Mouse (Mus musculus) testis, adult 2 months (tissue): ENCODE measurements around the gene Acsl1. TPM values are rescaled to one million over a fixed set of nuclear protein-coding genes. Genes with fewer than 3 reads are reported as not detected.

Source experiments
- H3K27ac ChIP-seq: fragments of 200-500 bp; 2 replicates; pipeline ENCODE4 v1.5.1; 2012; ENCODE audit warnings: low read depth, low read length; ENCODE audit not compliant: control insufficient read depth, insufficient read depth
- H3K27me3 ChIP-seq: fragments of 200-500 bp; 2 replicates; pipeline ENCODE4 v1.6.1; 2012; ENCODE audit warnings: mild to moderate bottlenecking, low read length, moderate library complexity; ENCODE audit not compliant: control insufficient read depth, insufficient read depth
- H3K36me3 ChIP-seq: fragments of 200-500 bp; 2 replicates; pipeline ENCODE4 v1.6.1; 2012; ENCODE audit warnings: mild to moderate bottlenecking, low read length; ENCODE audit not compliant: control insufficient read depth, insufficient read depth
- H3K4me1 ChIP-seq: fragments of 200-500 bp; 2 replicates; pipeline ENCODE4 v1.6.1; 2012; ENCODE audit warnings: low read length; ENCODE audit not compliant: control insufficient read depth, insufficient read depth
- H3K4me3 ChIP-seq: fragments of 200-500 bp; 2 replicates; pipeline ENCODE4 v1.5.1; 2012; ENCODE audit warnings: low read depth, mild to moderate bottlenecking, low read length, moderate library complexity, mixed read lengths; ENCODE audit not compliant: control insufficient read depth
- CTCF ChIP-seq: fragments of 200-500 bp; IDR thresholded peaks from 2 replicates; pipeline ENCODE4 v1.5.1; 2012; ENCODE audit warnings: low read depth, mild to moderate bottlenecking, inconsistent platforms, low read length, moderate library complexity; ENCODE audit not compliant: control insufficient read depth, insufficient read depth, insufficient replicate concordance
- POLR2A ChIP-seq: fragments of 200-500 bp; IDR thresholded peaks from 2 replicates; pipeline ENCODE4 v1.6.1; 2012; ENCODE audit warnings: low read depth, mild to moderate bottlenecking, inconsistent platforms, low read length, moderate library complexity; ENCODE audit not compliant: control insufficient read depth
- polyA plus RNA-seq: library from polyadenylated mRNA; depleted of rRNA; stranded (reverse); fragments of >200 nt; gene quantifications from 2 replicates; pipeline ENCODE4 v1.2.3, GENCODE M21; 2012

Acsl1 gene
- polyA plus RNA-seq, 1 experiment, result 743 TPM

GRCm38 (mm10) chr8:46509474-46509873 is 38.6 kb downstream of the Acsl1 start:
- H3K27ac ChIP-seq, result no peak overlapping the region

DNA sequence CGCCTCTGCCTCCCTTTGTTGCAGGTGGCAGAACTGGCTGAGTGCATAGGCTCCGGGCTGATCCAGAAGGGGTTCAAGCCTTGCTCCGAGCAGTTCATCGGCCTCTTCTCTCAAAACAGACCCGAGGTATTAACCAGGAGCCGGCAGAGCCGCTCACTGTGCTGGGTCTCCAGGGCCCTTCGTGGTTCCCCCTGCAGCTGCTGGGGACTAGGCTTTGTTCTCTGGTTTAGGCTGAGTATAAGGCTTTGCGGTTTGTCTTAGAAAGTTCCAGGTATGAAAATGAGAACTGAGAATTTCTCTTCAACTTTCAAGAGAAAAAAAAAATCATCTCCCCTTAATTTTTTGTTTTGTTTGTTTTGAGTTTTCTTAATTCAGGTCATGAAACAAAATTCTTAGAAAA is 40.5 kb downstream of the Acsl1 start:
- no peak overlapping the region for H3K4me3 ChIP-seq
- H3K27ac ChIP-seq, result no peak overlapping the region
- TF ChIP-seq CTCF (no peak), POLR2A (no peak)
- H3K27me3 ChIP-seq, result no peaks in the 10 kb centered on the region
- no peaks in the 10 kb centered on the region for H3K36me3 ChIP-seq
- H3K4me1 ChIP-seq, result no peaks in the 10 kb centered on the region

More at GRCm38 (mm10) chr8:46509474-46509873, 38.6 kb downstream of the Acsl1 start:
- H3K36me3 ChIP-seq, result no peaks in the 10 kb centered on the region
- no peaks in the 10 kb centered on the region for H3K4me1 ChIP-seq
- H3K4me3 ChIP-seq, result no peak overlapping the region
- TF ChIP-seq CTCF, result no peak
- TF ChIP-seq POLR2A, result no peak
- no peaks in the 10 kb centered on the region for H3K27me3 ChIP-seq

DNA sequence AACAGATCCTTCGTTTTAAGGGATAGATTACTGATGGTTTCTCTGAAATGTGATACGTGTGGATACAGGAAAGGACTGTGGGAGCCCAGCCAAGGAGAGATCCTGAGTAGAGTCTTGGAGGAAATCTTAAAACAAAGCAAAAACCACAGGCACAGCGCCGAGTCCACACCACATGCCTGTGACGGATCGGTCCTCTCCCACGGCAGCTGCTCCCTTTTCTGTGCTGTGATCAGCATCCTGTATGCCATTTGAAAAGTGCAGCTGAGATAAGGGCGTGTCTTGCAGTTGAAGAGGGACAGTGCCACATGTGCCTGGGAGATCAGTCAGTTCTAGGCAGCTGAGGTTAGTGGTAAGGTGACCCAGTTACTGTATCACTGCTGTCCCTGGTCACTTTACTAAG is 41.7 kb downstream of the Acsl1 start:
- no peaks in the 10 kb centered on the region for H3K36me3 ChIP-seq
- TF ChIP-seq POLR2A (no peak), CTCF (no peak)
- H3K4me3 ChIP-seq, result no peak overlapping the region

DNA sequence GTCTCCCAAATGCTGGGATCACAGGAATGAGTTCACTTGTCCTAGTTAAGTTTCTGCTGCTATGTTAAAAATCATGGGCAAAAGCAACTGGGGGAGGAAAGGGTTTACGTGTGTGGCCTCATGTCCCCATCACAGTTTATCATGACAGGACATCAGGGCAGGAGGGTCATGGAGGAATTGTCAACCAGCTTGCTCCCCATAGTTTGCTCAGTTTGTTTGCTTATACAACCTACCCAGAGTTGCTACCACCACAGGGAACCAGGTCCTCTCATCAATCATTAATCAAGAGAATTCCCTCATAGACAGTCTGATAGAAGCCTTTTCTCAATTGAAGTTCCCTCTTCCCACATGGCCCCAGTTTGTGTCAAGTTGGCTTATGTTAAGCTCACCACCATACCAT is 43.2 kb downstream of the Acsl1 start:
- H3K27ac ChIP-seq, result no peak overlapping the region
- H3K4me1 ChIP-seq, result no peaks in the 10 kb centered on the region
- no peaks in the 10 kb centered on the region for H3K27me3 ChIP-seq
- H3K36me3 ChIP-seq, result no peaks in the 10 kb centered on the region
- H3K4me3 ChIP-seq, result no peak overlapping the region
- TF ChIP-seq CTCF (no peak), POLR2A (no peak)

More for the DNA sequence above, 41.7 kb downstream of the Acsl1 start:
- Histone ChIP-seq H3K4me1 (no peaks in the 10 kb centered on the region), H3K27me3 (no peaks in the 10 kb centered on the region), H3K27ac (no peak overlapping the region)

GRCm38 (mm10) chr8:46520667-46521066 is 49.8 kb downstream of the Acsl1 start:
- Histone ChIP-seq H3K4me1 (no peaks in the 10 kb centered on the region), H3K27me3 (no peaks in the 10 kb centered on the region)

GRCm38 (mm10) chr8:46526098-46526497 is 55.3 kb downstream of the Acsl1 start:
- TF ChIP-seq CTCF (no peak), POLR2A (no peak)
- Histone ChIP-seq H3K27ac (no peak overlapping the region), H3K4me3 (no peak overlapping the region), H3K36me3 (no peaks in the 10 kb centered on the region), H3K27me3 (no peaks in the 10 kb centered on the region), H3K4me1 (no peaks in the 10 kb centered on the region)

More at GRCm38 (mm10) chr8:46520667-46521066, 49.8 kb downstream of the Acsl1 start:
- Histone ChIP-seq H3K4me3 (no peak overlapping the region), H3K27ac (no peak overlapping the region), H3K36me3 (no peaks in the 10 kb centered on the region)
- TF ChIP-seq CTCF (no peak), POLR2A (no peak)

GRCm38 (mm10) chr8:46526821-46527220 is 56.0 kb downstream of the Acsl1 start:
- Histone ChIP-seq H3K4me1 (no peaks in the 10 kb centered on the region), H3K4me3 (no peak overlapping the region), H3K27ac (no peak overlapping the region), H3K36me3 (no peaks in the 10 kb centered on the region), H3K27me3 (no peaks in the 10 kb centered on the region)
- TF ChIP-seq CTCF (no peak), POLR2A (no peak)

DNA sequence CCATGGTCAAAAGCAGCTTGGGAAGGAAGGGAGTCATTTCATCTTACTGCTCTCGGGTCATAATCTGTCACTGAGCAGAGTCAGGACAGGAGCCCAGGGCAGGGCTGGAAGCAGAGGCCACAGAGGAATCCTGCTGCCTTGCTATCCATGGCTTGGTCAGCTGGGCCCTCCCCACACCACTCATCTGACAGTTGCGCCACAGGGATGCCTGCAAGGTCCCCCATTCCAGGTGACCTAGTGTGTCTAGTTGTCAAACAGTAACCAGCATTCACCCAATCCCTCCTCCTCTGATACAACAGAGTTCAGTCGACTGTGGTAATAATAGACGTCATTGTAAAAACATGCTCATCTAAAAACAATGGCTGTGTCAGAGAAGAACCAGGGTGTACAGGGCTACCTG is 58.7 kb downstream of the Acsl1 start:
- Histone ChIP-seq H3K27ac (no peak overlapping the region), H3K4me3 (no peak overlapping the region), H3K4me1 (no peaks in the 10 kb centered on the region), H3K27me3 (no peaks in the 10 kb centered on the region), H3K36me3 (no peaks in the 10 kb centered on the region)
- TF ChIP-seq CTCF, result no peak
- TF ChIP-seq POLR2A, result no peak
